Mouse (Mus musculus) natural killer cell, adult 2 months (primary cell): Measurements from ENCODE around the gene Gpx4.
A peak's percentile ranks its signal among the peaks of the same experiment; 100 is the strongest.

Experiments used
- DNase-seq, 2 experiments: peaks; one replicate each; pipeline ENCODE4 v3.0.0; 2022; ENCODE audit warnings: low spot score in 2 of 2

Gene Gpx4

DNA sequence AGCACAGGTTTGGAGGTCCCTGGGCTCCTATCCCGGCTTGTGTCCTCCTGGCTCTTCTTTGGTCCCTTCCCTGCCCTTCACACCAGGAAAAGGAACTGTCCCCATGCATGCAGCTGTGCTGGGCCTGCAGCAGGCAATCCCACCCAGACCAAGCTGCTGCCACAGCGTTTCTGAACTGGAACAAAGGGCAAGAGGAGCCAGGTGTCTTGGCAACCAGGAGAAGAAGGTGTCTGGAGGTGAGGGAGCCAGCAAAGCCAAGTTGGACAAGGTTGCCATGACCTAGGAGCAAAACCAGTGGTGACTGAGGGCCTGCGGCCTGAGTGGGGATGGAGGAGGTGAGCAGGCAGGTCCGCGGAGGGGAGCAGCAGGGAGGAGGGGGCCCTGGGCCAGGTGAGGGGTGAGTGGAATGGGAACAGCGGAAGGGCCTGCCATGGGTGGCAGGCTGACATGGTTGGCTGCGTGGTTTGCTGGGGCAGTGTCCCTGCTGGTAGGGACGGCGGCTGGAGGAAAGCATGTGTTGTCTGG, at the start of gene Gpx4:
Gpx4 (plus strand) TSS at position 126 of the 525 bp plus-strand sequence.
- no peak for DNase-seq

DNA sequence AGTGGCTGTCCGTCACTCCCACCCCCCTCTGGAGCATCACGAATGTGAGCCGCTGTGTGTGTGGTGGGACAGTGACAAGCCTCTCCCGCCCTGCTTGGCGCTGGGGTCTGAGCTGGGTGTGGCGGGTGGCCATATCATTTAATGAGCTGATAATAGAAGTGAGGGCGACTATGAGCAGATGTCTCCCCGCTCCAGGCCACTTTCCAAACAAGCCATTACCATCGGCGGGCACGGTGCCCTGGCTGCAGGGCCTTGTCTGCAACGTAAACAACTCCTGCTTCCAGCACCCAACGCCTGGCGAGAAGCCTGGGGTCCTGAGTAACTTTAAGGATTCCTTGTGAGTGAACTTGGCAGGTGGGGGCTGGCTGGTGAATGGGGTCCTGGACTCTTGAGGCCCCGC, 49.1 kb upstream of the Gpx4 start:
- no peak for DNase-seq

DNA sequence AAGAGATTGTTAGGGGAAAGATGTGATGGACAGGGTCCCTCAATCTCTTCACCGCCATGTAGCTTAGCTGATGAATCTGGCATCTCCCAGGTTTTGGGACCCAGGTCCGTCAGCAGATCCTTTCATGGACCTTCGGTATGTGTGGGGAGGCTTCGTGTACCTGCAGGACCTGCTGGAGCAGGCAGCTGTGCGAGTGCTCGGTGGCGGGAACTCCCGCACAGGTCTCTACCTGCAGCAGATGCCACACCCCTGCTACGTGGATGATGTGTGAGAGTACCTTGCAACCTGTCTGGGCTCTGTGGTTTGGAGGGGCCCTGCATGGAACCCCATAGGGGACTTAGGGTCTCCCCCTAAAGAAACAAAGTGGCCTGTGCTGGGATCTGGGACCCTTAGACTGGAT, 45.0 kb upstream of the Gpx4 start:
- no peak for DNase-seq

DNA sequence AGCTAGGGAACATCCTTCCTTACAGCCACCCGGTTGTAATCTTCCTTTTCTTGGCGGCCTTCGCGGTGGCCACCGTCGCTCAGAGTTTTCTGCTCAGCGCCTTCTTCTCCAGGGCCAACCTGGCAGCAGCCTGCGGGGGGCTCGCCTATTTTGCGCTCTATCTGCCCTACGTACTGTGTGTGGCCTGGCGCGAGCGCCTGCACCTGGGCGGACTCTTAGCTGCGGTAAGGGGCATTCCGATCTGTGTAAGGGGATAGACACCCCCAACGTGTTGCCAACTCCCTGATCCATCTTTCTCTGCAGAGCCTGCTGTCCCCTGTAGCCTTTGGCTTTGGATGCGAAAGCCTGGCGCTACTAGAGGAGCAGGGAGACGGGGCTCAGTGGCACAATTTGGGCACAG, 44.1 kb upstream of the Gpx4 start:
- no peak for DNase-seq

DNA sequence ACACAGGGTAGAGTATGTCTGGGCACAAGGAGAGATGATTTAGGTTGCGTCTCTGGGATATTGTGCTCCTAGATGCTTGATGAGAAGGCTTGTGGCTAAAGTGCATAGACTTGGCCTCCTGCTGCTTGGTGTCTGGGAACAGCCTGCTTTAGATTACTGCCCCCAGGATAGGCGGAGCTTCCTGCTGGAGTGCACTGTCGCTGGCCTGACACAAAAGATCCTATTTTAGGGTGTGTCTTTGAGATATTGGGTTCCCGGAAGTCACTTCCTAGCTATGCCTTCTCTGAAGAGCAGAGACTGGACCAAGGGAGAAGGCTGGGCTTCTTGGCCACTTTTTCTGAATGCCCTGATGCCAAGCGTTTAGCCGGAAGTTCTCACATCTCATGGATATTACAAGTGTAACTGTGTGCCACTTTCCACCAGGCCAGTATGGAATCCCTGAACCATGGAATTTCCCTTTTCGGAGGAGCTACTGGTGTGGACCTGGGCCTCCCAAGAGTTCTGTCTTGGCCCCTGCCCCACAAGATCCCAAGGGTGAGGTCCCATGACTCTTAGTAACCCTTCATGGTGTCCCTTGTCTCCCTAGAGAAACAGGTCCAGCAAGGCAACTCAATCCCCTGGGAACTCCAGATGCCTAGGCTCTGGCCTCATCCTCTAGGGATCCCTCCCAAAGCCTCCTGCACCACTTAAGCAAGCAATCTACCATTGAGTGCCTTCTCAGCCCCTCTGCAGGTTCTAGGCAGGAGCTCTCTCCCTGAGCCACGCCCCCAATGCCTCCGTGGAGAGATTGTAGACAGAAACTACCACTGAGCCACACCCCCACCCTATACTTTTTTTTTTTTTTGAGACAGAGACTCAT, 43.4 kb upstream of the Gpx4 start:
- DNase-seq: no peak

DNA sequence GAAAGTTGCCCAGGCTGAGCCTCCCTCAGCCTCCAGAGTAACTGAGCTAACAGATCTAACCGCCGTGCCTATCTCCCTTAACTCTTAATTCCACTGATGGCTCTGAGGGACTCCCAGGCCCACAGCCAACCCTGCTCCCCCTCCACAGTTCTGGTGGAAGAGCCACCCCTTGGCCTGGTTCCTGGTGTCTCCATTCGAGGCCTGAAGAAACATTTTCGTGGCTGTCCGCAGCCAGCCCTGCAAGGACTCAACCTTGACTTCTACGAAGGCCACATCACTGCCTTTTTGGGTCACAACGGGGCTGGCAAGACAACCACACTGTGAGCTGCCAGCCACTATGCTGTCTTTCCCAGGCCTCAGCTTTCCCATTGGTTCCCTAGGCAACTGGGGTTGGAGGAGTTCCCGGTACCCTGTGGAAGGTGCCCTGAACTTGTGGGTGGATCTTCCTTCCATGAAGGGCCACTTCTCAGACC, 42.7 kb upstream of the Gpx4 start:
- DNase-seq: no peak

DNA sequence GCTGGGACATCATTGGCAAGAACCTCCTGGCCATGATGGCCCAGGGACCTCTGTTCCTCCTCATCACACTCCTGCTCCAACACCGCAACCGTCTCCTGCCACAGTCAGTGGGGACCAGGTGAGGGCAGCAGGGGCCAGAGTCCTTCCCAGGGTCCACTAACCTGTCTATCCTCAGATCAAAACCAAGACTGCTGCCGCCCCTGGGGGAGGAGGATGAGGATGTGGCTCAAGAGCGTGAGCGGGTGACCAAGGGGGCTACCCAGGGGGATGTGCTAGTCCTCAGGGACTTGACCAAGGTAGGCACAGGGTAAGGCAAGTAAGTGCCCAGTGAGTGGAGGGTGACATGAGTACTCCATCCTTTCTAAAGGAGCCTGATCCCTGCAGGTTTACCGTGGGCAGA, 35.2 kb upstream of the Gpx4 start:
- DNase-seq: no peak

DNA sequence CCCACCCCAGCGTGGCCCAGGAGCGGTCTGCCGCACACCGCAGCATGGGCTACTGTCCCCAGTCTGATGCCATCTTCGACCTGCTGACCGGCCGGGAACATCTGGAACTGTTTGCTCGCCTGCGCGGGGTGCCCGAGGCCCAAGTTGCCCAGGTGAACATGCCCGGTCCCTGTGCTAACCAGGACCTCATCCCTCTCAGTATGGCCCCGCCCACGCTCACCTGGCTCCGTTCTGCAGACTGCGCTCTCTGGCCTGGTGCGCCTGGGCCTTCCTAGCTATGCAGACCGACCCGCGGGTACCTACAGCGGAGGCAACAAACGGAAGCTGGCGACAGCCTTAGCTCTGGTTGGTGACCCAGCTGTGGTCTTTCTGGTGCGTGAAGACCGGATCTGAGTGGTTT, 33.4 kb upstream of the Gpx4 start:
- no peak for DNase-seq

DNA sequence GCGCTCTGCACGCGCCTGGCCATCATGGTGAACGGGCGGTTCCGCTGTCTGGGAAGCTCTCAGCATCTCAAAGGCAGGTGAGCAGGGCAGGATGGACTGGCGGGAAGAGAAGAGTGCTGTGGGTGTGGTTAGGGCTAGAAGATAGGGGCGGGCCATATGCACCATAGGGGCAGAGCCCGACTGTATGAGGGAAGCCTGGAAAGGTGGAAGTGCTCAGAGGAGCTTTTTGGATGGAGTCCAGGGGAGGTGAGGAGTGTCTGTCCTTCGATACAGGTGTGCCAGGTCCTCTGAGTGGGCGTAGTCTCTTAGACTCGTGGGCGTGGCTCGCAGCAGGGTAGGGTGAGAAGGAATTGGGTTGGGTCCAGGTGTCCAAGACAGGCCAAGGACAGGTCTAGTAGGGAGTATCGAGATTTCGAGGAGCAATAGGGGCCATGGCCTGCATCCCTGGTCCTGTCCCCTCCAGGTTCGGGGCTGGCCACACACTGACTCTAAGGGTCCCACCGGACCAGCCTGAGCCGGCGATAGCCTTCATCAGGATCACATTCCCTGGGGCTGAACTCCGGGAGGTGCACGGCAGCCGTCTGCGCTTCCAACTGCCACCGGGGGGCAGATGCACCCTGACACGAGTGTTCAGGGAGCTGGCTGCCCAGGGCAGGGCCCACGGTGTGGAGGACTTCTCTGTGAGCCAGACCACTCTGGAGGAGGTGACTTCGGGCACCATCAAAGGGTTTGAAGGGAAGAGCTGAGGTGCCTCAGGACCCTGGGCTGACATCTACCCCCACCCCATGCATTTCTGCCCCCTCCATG, 32.3 kb upstream of the Gpx4 start:
- DNase-seq: no peak

DNA sequence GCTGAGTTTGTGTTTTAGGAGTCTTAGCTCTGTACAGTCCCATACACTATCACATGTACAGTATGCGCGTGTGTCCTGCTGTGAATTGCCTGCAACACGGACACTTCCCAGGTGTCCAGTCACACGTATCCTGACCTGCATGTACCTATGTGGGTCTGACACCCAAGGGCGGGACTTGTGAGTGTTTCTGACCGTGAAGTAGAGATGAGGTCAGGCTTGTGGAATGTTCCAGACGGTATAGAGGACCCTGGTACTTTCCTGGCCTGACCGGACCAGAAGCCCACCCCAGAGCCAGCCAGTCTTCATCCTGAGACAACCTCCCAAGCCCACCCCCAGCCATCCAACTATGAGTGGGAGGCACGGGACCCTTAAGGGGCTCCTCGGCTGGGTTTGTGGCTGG, 31.4 kb upstream of the Gpx4 start:
- DNase-seq: peak in 1 of 2 experiments; percentile 68

DNA sequence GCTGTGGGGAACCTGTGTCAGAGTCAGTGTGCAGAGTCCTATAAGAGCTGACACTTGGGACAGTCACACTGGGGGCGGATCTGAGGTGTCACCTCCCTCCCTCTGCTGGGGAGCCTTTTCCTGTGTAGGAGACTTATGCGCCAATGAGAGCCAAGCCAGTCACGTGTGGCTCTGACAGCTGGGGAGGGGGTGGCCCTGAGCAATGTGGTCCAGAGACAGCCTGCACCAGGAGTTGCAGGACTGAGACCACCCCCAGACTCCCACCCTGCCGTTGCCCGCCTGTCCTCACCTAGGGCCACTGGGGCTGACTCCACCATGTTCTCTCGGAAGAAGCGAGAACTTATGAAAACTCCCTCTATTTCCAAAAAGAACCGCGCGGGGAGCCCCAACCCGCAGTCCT, 30.5 kb upstream of the Gpx4 start, which contains the start of gene Arhgap45:
Arhgap45 (plus strand) TSS at position 143 of the 400 bp plus-strand sequence.
- peak; percentile 89 to 92 for DNase-seq

DNA sequence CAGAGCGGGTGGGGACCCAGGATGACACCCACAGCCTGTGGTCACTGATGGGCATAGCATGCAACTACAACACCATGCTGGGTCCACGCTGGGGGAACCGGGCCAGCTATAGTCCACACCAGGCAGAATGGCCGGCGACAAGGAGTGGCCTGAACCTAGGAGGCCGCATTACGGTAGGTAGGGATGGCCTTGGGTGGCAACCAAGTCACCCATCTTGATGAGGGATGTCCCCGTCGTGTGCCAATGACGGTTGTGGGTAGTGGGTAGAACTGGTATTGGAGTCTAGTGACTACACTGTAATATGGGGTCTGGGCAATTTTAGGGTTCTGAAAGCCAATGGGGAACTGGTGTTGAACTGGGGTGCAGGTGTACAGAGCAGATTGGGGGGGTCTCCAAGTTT, 30.0 kb upstream of the Gpx4 start:
- DNase-seq: no peak

DNA sequence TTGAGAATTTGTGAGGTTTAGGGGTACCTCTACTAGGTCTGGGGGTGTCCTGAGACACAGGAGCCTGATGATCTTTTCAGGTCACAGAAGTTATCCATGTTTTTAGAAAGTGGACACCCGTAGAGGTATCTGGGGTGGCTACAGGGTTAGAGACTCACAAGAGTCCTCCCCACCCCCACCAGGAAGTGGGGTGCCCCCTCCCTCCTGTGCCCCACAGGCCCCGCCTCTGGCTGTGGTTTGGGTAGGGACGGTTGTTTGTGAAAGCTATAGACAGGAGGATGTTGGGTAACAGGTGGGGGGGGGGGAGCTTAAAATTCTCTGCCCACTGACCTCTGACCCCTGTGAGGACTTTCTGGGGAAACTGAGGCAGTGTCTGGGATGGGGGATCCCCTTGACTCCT, 29.6 kb upstream of the Gpx4 start:
- peak; percentile 95 to 96 for DNase-seq

DNA sequence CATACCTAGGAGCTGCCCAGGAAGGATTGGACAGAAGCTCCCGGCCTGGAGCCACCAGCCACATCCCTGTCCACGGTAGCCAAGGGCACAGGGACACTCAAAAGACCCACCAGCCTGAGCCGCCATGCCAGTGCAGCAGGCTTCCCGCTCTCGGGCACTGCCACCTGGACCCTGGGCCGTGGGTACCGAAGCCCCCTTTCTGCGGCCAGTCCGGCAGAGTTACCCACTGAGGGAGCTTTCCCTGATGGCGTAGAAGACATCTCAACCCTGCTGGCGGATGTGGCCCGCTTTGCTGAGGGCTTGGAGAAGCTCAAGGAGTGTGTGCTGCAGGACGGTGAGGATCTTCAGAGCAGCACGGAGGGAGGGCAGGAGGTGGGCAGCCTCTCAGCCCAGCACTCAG, 29.2 kb upstream of the Gpx4 start:
- DNase-seq: peak in 1 of 2 experiments; percentile 47

DNA sequence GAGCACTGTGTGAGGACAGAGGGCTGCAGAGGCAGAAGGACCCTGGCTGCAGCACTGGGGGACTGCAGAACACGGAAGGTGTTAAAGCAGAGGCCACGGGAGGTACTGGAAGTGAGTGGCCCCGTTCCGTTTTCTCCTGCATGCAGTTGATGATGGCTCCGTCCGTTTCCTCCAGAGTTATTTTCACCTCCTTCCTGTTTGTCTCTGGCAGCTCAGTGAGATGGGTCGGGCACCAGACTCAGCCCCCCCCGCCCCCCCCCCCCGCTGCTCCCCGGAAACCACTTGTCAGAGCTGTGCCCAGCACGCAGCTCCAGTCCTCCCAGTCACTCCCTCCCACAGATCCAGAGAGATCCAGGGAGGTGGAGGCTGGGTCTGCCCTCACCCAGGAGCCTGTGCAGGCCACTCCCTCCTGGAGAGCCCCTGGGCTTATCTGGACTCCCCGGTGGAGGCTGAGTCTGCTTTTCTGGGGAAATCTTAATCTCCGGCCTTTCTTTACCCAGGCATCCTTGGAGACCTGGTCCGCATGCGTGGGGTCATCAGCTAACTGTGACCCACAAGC, 28.1 kb upstream of the Gpx4 start:
- DNase-seq: peak; percentile 60 to 72

DNA sequence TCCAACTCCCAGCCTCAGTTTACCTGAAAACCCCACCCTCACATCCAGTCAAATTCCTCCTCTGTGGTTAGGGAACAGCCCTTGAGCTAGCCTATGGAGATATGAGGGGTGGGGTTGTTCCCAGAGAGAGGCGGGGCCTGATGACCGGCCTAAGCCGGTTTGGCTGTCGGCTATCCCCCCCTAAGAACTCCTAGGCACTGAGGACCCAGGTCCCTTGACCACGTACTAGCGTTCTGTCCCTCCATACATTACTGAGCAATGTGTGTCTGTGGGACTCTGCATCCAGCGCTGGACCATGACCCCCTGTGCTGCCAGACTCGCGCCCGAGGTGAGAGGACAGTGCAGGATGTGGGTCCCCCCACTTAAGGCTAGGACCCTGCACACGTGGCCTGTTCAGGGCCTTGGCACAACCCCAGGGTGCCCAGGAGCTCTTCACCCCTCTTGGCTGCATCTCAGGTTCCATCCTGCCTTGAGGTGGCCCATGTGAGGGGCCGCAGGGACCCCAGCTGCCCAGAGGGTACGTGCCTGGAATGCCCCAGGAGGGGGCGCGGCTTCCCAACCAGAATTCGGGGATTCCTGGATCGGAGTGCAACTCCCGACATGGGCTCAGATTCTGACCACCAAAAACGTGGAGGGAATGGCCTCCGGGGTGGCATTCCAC, 27.4 kb upstream of the Gpx4 start:
- no peak for DNase-seq

DNA sequence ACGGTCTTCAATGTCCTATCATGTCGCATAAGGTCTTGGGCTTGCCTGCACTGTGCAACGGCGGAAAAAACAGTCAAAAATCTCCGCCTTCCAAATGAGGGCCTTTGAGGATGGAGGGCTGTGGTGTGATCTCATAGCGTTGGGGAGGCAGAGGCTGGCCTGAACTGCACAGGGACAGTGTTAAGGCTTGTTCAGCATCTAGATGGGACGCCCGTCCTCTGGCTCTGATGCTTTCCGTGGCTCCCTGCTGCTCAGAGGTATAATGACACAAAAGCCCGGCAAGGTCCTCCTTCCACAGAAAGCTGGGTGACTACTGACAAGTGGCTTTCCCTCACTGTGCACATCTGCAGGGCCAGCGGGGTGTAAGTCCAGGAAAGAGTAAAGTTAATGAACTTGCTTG, 26.8 kb upstream of the Gpx4 start:
- DNase-seq: no peak

DNA sequence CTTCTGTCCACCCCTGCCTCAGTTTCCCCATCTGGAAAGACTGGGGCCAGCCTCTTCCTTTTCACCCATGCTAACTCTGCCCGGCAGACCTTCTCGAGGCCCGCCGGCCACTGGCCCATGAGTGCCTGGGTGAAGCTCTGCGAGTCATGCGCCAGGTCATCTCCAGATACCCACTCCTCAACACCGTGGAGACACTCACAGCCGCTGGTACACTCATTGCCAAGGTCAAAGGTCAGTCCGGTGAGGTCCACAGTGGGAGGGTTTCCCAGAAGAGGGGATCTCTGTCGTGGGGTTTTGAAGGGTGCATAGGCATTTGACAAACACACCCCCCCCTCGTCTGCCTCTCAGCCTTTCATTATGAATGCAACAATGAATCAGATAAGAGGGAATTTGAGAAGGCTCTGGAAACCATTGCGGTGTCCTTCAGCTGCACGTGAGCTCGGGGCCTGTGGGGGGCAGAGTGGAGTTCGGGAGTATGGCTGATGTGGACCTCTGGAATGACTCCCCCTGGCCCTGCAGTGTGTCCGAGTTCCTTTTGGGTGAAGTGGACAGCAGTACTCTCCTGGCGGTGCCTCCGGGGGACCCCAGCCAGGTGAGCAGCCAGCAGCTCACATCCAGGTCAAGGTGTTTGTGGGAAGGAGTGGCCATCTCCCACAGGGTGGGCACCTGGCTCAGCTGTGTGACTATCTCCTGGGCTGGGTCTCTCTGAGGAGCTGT, 26.2 kb upstream of the Gpx4 start:
- DNase-seq: no peak

DNA sequence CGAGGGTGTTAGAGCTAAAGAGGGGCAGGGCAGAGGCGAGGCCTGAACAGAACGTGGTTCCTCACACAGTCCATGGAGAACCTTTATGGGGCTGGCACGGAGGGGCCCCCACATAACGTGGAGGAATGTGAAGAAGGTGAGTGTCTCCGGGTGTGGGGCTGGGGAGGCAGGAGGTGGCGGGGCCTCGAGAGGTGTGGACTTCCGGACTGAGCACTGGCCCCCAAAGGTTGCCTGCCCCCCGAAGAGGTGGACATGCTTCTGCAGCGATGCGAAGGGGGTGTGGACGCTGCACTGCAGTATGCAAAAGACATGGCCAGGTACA, 25.7 kb upstream of the Gpx4 start:
- no peak for DNase-seq

DNA sequence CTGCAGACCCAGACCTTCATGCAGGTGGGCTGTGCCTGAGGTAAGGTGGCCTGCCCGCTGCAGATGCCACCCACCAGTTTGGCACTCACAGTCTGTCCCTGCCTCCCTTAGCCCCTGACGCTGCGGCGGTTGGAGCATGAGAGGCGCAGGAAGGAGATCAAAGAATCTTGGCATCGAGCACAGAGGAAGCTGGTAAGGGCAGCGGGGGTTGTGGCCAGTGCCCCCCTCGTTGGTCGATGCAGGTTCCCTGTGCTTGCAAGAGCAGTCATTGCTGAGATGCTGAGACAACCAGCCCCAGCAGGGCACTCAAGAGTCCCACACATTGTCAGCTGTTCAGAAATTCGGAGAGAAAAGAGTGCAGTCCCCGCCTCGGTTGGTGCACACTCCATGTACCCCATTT, 24.8 kb upstream of the Gpx4 start:
- DNase-seq: no peak

DNA sequence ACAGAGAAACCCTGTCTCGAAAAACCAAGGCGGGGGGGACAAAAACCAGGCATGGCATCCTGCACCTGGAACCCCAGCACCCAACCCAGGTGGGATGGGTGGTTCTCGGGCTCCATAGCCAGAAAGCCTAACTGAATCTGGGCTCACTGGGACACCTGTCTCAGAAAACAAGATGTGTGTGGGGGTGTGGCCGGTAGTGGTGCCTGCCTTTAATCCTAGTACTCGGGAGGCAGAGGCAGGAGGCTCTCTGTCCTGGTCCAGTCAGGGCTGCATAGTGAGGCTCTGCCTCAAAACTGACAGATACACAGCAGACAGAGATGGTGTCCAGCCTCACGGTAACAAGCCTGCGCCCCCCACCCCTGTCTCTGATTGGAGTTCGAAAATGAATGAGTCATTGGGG, 24.2 kb upstream of the Gpx4 start:
- peak in 1 of 2 experiments; percentile 28 for DNase-seq
